In genomic region chr19:47908961-47909371, GRCm38 (mm10) we compare ENCODE assay signal across 10 mouse cellular contexts. TPM values are rescaled to one million over a fixed set of nuclear protein-coding genes. Genes with fewer than 3 reads are reported as not detected.
DNase-seq lines count a peak whose midpoint lies in the region; ATAC-seq and TF ChIP-seq lines count a peak whose summit lies in the region.
"Had no signal": no experiment of that assay in that cellular context is flagged by ENCODE, and none has a peak within 500 bp of the region (broad histone marks: within the 10 kb centered on the region; RNA-seq: fewer than 3 reads in every experiment).

No protein-coding gene starts in this region.

- H3K36me3 ChIP-seq in heart, embryonic 14.5 days (ENCODE audit: control insufficient read depth, insufficient read depth, low read length): peaks cover 24% of the 10 kb centered on the region
- peaks cover 3% of the 10 kb centered on the region; the same call in 1 of the 2 replicates for H3K36me3 ChIP-seq in limb, embryonic 14.5 days (ENCODE audit: control insufficient read depth, insufficient read depth, low read length)

- H3K27ac ChIP-seq in heart, embryonic 14.5 days (replicated peaks in 1 of 2; ENCODE audit: control insufficient read depth in 1 of 2, insufficient read depth in 1 of 2, low read depth in 2 of 2, low read length in 2 of 2): peak overlapping the region in 1 of 2 experiments; percentile 67; a peak in 1 of 4 replicates
- peak overlapping the region; percentile 82; the same call in 1 of the 2 replicates for H3K27ac ChIP-seq in limb, embryonic 14.5 days (replicated peaks; ENCODE audit: low read depth, low read length)

- no peaks in the 10 kb centered on the region for H3K27me3 ChIP-seq in heart, embryonic 14.5 days (ENCODE audit: control insufficient read depth, insufficient read depth, low read length)
- no peaks in the 10 kb centered on the region for H3K27me3 ChIP-seq in limb, embryonic 14.5 days (ENCODE audit: control insufficient read depth, insufficient read depth, low read length)

- no peak overlapping the region for H3K4me2 ChIP-seq in heart, embryonic 14.5 days (ENCODE audit: low read length)
- H3K4me2 ChIP-seq in limb, embryonic 14.5 days (replicated peaks; ENCODE audit: low read depth, low read length, severe bottlenecking): peak overlapping the region; percentile 51

- no peak for TF ChIP-seq POLR2A in limb, embryonic 14.5 days (IDR thresholded peaks at IDR 0.05; ENCODE audit: borderline replicate concordance, extremely low read depth, insufficient read depth, insufficient read length)

- H3K4me3 ChIP-seq in heart, embryonic 14.5 days (ENCODE audit: control insufficient read depth in 1 of 2, insufficient read depth in 1 of 2, low read depth in 1 of 2, low read length in 2 of 2): no peak overlapping the region
- H3K4me3 ChIP-seq in limb, embryonic 14.5 days (replicated peaks; ENCODE audit: low read length): peak overlapping the region; percentile 28; the same call in 1 of the 2 replicates
- H3K4me3 ChIP-seq: myocyte had no signal

- peaks cover 33 to 56% of the 10 kb centered on the region in 2 experiments for H3K4me1 ChIP-seq in heart, embryonic 14.5 days (ENCODE audit: control insufficient read depth in 2 of 2, insufficient read depth in 2 of 2, low read length in 2 of 2)
- peaks cover 22% of the 10 kb centered on the region for H3K4me1 ChIP-seq in limb, embryonic 14.5 days (ENCODE audit: control insufficient read depth, insufficient read depth, low read length)

- H3K9ac ChIP-seq in heart, embryonic 14.5 days (ENCODE audit: low read length): peak overlapping the region; percentile 65; the same call in 1 of the 2 replicates
- H3K9ac ChIP-seq in limb, embryonic 14.5 days (ENCODE audit: low read depth, low read length, severe bottlenecking): peak overlapping the region; percentile 60; the same call in 1 of the 2 replicates

- DNase-seq in heart, postnatal 25 days (ENCODE audit: low spot score): no peak
- DNase-seq in thymus, postnatal 36 days: peak; percentile 28 to 47
- no peak for DNase-seq in thymus, postnatal 10 days (ENCODE audit: low spot score in 2 of 2)
- no peak for DNase-seq in limb, embryonic 14.5 days (ENCODE audit: low spot score)
- no peak for DNase-seq in spleen, adult 18-20 months
- no peak for DNase-seq in adipocyte (ENCODE audit: low spot score)
- DNase-seq in cerebellum, adult 9-10 months: no peak

- no peaks in the 10 kb centered on the region for H3K9me3 ChIP-seq in heart, embryonic 14.5 days (ENCODE audit: control insufficient read depth, low read length)
- no peaks in the 10 kb centered on the region for H3K9me3 ChIP-seq in limb, embryonic 14.5 days (ENCODE audit: control insufficient read depth, low read length)

- 40% methylated on average over 6 of the region's 6 CpGs for WGBS in heart, embryonic 14.5 days
- 10% methylated on average over 6 of the region's 6 CpGs for WGBS in limb, embryonic 14.5 days

- intact Hi-C loops in heart, postnatal 25 days (cut with DNase I): loop anchor here (2.0 kb wide), 1 partner anchor 16 kb away; no protein-coding TSS in a partner anchor

- ATAC-seq in heart, embryonic 14.5 days (ENCODE audit: insufficient number of reproducible peaks, insufficient read depth, low FRiP score, low read depth): no peak
- peak; percentile 39 for ATAC-seq in limb, embryonic 14.5 days (ENCODE audit: low FRiP score, low read depth)

RNA-seq across cellular contexts. Expression of gene Cfap43, which starts 10.1 kb away (rescaled TPM):
- 0.16 TPM in 2 replicates for polyA plus RNA-seq in heart, embryonic 14.5 days (2014; fragmentation: Nextera tagmentation; extraction: Ambion mirVana)
- under 1 TPM in 1 of 2 experiments, not detected in 1; 0.25 TPM for total RNA-seq in heart, postnatal 25 days (2021)
- polyA plus RNA-seq in limb, embryonic 14.5 days (2012; rRNA removed): 0.05 and 0.08 TPM in 2 replicates
- 0.11 TPM in 2 replicates for polyA plus RNA-seq in limb, embryonic 14.5 days (2014; fragmentation: Nextera tagmentation; extraction: Ambion mirVana)
- total RNA-seq: adrenal gland, postnatal 36 days had no signal

RNA-seq across cellular contexts. Expression of gene Itprip, which starts 10.1 kb away (rescaled TPM):
- 15.8 and 16.4 TPM in 2 replicates for polyA plus RNA-seq in heart, embryonic 14.5 days (2014; fragmentation: Nextera tagmentation; extraction: Ambion mirVana)
- total RNA-seq in heart, postnatal 25 days (2021): 1 to 10 TPM; 9.0 to 9.9 TPM
- 14.4 and 16.5 TPM in 2 replicates for polyA plus RNA-seq in limb, embryonic 14.5 days (2012; rRNA removed)
- polyA plus RNA-seq in limb, embryonic 14.5 days (2014; fragmentation: Nextera tagmentation; extraction: Ambion mirVana): 17.1 and 18.4 TPM in 2 replicates

RNA-seq across cellular contexts. Expression of gene Cfap58, which starts 28.5 kb away (rescaled TPM):
- 0.08 and 0.12 TPM in 2 replicates for polyA plus RNA-seq in heart, embryonic 14.5 days (2014; fragmentation: Nextera tagmentation; extraction: Ambion mirVana)
- total RNA-seq in heart, postnatal 25 days (2021): 1 to 10 TPM; 2.6 to 3.3 TPM
- polyA plus RNA-seq in limb, embryonic 14.5 days (2012; rRNA removed): 0.05 TPM in 1 of 2 replicates, not detected in the other
- polyA plus RNA-seq in limb, embryonic 14.5 days (2014; fragmentation: Nextera tagmentation; extraction: Ambion mirVana): 0.07 TPM in 1 of 2 replicates, not detected in the other
- polyA plus RNA-seq: myocyte had no signal

RNA-seq across cellular contexts. Expression of gene Gsto2, which starts 43.6 kb away (rescaled TPM):
- 1.5 and 2.3 TPM in 2 replicates for polyA plus RNA-seq in heart, embryonic 14.5 days (2014; fragmentation: Nextera tagmentation; extraction: Ambion mirVana)
- total RNA-seq in heart, postnatal 25 days (2021): 1 to 10 TPM; 1.9 to 2.0 TPM
- polyA plus RNA-seq in limb, embryonic 14.5 days (2012; rRNA removed): 1.2 and 1.6 TPM in 2 replicates
- polyA plus RNA-seq in limb, embryonic 14.5 days (2014; fragmentation: Nextera tagmentation; extraction: Ambion mirVana): 0.87 and 1.4 TPM in 2 replicates

RNA-seq across cellular contexts. Expression of gene Gsto1, which starts 54.2 kb away (rescaled TPM):
- polyA plus RNA-seq in heart, embryonic 14.5 days (2014; fragmentation: Nextera tagmentation; extraction: Ambion mirVana): 88.0 and 92.7 TPM in 2 replicates
- 100 to 1,000 TPM; 165 to 166 TPM for total RNA-seq in heart, postnatal 25 days (2021)
- 71.3 and 79.9 TPM in 2 replicates for polyA plus RNA-seq in limb, embryonic 14.5 days (2012; rRNA removed)
- 132 and 134 TPM in 2 replicates for polyA plus RNA-seq in limb, embryonic 14.5 days (2014; fragmentation: Nextera tagmentation; extraction: Ambion mirVana)

Comparison
In these comparisons a context has a peak if more than half of its experiments do, and no peak if none do; other contexts are left out.
1. DNase-seq: peak in thymus, postnatal 36 days (2 of 2); none in heart, postnatal 25 days (single experiment), thymus, postnatal 10 days (0 of 2), limb, embryonic 14.5 days (single experiment), spleen, adult 18-20 months (0 of 2), adipocyte (single experiment) and cerebellum, adult 9-10 months (single experiment).